Mouse (Mus musculus) CH12.LX (cell line): ENCODE results near the gene Fancd2.

ENCODE experiments used
- CHD1 ChIP-seq: IDR thresholded peaks from 2 replicates; pipeline ENCODE4 v1.6.1; 2012; ENCODE audit warnings: low read depth, low read length, improper control_type of control experiment, inconsistent platforms
- CHD2 ChIP-seq: IDR thresholded peaks from 2 replicates; pipeline ENCODE4 v1.6.1; 2011; ENCODE audit warnings: low read length, improper control_type of control experiment
- CTCF ChIP-seq, 2 experiments: IDR thresholded peaks in 1 of 2; conservative IDR thresholded peaks in 1 of 2; 2 replicates each; pipeline ENCODE4 v1.5.1; 2011 to 2012; ENCODE audit warnings: low read depth in 2 of 2, low read length in 2 of 2, improper control_type of control experiment in 1 of 2, inconsistent platforms in 1 of 2, mild to moderate bottlenecking in 1 of 2, moderate library complexity in 1 of 2
- EP300 ChIP-seq: IDR thresholded peaks from 2 replicates; pipeline ENCODE4 v1.6.1; 2011; ENCODE audit warnings: low read length, improper control_type of control experiment
- MAFK ChIP-seq: IDR thresholded peaks from 2 replicates; pipeline ENCODE4 v1.6.1; 2011; ENCODE audit warnings: low read length, improper control_type of control experiment; ENCODE audit not compliant: insufficient replicate concordance
- MAX ChIP-seq: IDR thresholded peaks from 2 replicates; pipeline ENCODE4 v1.6.1; 2011; ENCODE audit warnings: low read length, improper control_type of control experiment
- MAZ ChIP-seq: IDR thresholded peaks from 2 replicates; pipeline ENCODE4 v1.6.1; 2012; ENCODE audit warnings: low read depth, mild to moderate bottlenecking, inconsistent platforms, low read length, improper control_type of control experiment, moderate library complexity
- MXI1 ChIP-seq: IDR thresholded peaks from 2 replicates; pipeline ENCODE4 v1.6.1; 2011; ENCODE audit warnings: mild to moderate bottlenecking, low read depth, low read length, improper control_type of control experiment
- POLR2A ChIP-seq: IDR thresholded peaks from 2 replicates; pipeline ENCODE4 v1.6.1; 2011; ENCODE audit warnings: low read depth, mild to moderate bottlenecking, improper control_type of control experiment, low read length
- RCOR1 ChIP-seq: conservative IDR thresholded peaks from 2 replicates; pipeline ENCODE4 v1.6.1; 2012; ENCODE audit warnings: low read depth, mild to moderate bottlenecking, inconsistent platforms, low read length, improper control_type of control experiment
- TBP ChIP-seq: conservative IDR thresholded peaks from 2 replicates; pipeline ENCODE4 v1.6.1; 2011; ENCODE audit warnings: low read depth, low read length, improper control_type of control experiment
- USF1 ChIP-seq: IDR thresholded peaks from 2 replicates; pipeline ENCODE4 v1.6.1; 2014; ENCODE audit warnings: low read depth, mild to moderate bottlenecking, inconsistent platforms, low read length, improper control_type of control experiment
- USF2 ChIP-seq: conservative IDR thresholded peaks from 2 replicates; pipeline ENCODE4 v1.6.1; 2011; ENCODE audit warnings: low read depth, low read length, improper control_type of control experiment

- peak; percentile 87 for TF ChIP-seq MAX
- peak; percentile 45 to 100; a peak in 3 of 4 replicates for TF ChIP-seq CTCF (conservative IDR thresholded peaks at IDR 0.05 in 1 of 2, IDR thresholded peaks at IDR 0.05 in 1 of 2; ENCODE audit: low read depth in 2 of 2, low read length in 2 of 2)
- TF ChIP-seq EP300: no peak
- no peak for TF ChIP-seq MAFK
- peak; percentile 83 for TF ChIP-seq POLR2A
- TF ChIP-seq USF1: peak; percentile 14; the same call in 1 of the 2 replicates
- TF ChIP-seq MAZ: peak; percentile 91
- TF ChIP-seq CHD1: peak; percentile 47; the same call in 1 of the 2 replicates
- peak; percentile 90 for TF ChIP-seq MXI1
- TF ChIP-seq CHD2: 0 out of 2 replicates have a peak, but pooled peaks have one; percentile 44
- TF ChIP-seq TBP: 0 out of 2 replicates have a peak, but pooled peaks have one; percentile 42
- no peak; the same call in 1 of the 2 replicates for TF ChIP-seq RCOR1
- TF ChIP-seq USF2: no peak; the same call in 1 of the 2 replicates
Measured at GRCm38 (mm10) chr6:113638302-113639040, 107.0 kb downstream of the Fancd2 start, which contains the start of gene Irak2.
